In the genomic region with DNA sequence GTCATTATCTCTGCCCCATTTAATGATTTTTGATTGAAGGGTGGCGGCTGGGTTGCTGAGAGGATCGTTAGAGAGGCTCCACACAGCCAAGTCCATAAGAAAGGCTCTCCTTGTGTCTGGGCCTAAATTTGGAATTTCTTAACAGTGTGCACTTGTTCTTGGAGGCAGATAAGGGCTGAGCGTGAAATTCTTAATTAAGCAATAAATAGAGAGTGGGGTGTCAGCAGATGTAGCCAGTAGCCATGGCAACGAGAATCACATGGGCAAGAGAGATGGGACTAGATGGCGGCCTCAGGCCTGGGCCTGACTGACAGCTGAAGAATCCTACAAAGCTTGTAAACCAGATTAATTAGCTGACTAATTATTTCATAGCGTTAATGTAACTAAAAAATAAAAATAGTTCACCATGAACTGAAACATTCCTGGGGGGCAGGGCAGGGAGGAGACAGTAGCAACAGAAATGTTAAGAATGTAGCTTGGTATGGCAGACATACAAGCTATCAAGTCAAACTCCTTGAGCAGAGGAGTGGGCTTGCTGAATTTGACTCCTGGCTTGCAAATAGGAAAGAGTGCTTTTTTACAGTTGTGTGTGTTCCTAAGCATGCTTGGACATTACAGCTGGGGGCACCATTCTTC, we compare ENCODE assay signal across 8 mouse cellular contexts.
A peak's percentile ranks its signal among the peaks of the same experiment; 100 is the strongest.
DNase-seq lines count a peak whose midpoint lies in the region; ATAC-seq and TF ChIP-seq lines count a peak whose summit lies in the region.
"Had no signal": no experiment of that assay in that cellular context is flagged by ENCODE, and none has a peak within 500 bp of the region (broad histone marks: within the 10 kb centered on the region; RNA-seq: fewer than 3 reads in every experiment).

No protein-coding gene starts in this region.

- H3K4me3 ChIP-seq in forebrain, embryonic 11.5 days (ENCODE audit: low read depth, low read length) = no peak overlapping the region
- no peak overlapping the region for H3K4me3 ChIP-seq in layer of hippocampus, adult 2 months
- H3K4me3 ChIP-seq in neural tube, embryonic 12.5 days = no peak overlapping the region

- intact Hi-C loops in gastrocnemius, postnatal 36 days (cut with DNase I) = no loop called here

- peak overlapping the region; percentile 9 for H3K27ac ChIP-seq in forebrain, embryonic 11.5 days (ENCODE audit: low read depth, low read length)
- peak overlapping the region; percentile 64 for H3K27ac ChIP-seq in layer of hippocampus, adult 2 months
- no peak overlapping the region for H3K27ac ChIP-seq in neural tube, embryonic 12.5 days

- peaks cover 7% of the 10 kb centered on the region; the same call in 1 of the 2 replicates for H3K4me1 ChIP-seq in forebrain, embryonic 11.5 days (replicated peaks; ENCODE audit: control insufficient read depth, insufficient read depth, low read length)
- peaks cover 15% of the 10 kb centered on the region for H3K4me1 ChIP-seq in neural tube, embryonic 12.5 days

- no peaks in the 10 kb centered on the region for H3K36me3 ChIP-seq in forebrain, embryonic 11.5 days (ENCODE audit: control insufficient read depth, insufficient read depth, low read length)
- no peaks in the 10 kb centered on the region for H3K36me3 ChIP-seq in neural tube, embryonic 12.5 days

- H3K27me3 ChIP-seq in forebrain, embryonic 11.5 days (ENCODE audit: control insufficient read depth, insufficient read depth, low read length) = no peaks in the 10 kb centered on the region
- H3K27me3 ChIP-seq in neural tube, embryonic 12.5 days (replicated peaks) = no peaks in the 10 kb centered on the region

- 18% methylated on average over 6 of the region's 6 CpGs for WGBS in forebrain, embryonic 11.5 days
- 23% methylated on average over 6 of the region's 6 CpGs for WGBS in neural tube, embryonic 12.5 days

- H3K9ac ChIP-seq in forebrain, embryonic 11.5 days (ENCODE audit: low read length) = no peak overlapping the region
- H3K9ac ChIP-seq in neural tube, embryonic 12.5 days = no peak overlapping the region

- ATAC-seq in forebrain, embryonic 11.5 days (replicated peaks; ENCODE audit: low FRiP score) = peak; percentile 88
- ATAC-seq in neural tube, embryonic 12.5 days (ENCODE audit: low FRiP score, low read depth) = peak; percentile 92

- no peak overlapping the region for H3K4me2 ChIP-seq in forebrain, embryonic 11.5 days (ENCODE audit: low read depth, low read length, severe bottlenecking)
- no peak overlapping the region for H3K4me2 ChIP-seq in neural tube, embryonic 12.5 days (replicated peaks)

- TF ChIP-seq CTCF in layer of hippocampus, adult 2 months (conservative IDR thresholded peaks at IDR 0.05) = no peak

- H3K9me3 ChIP-seq in forebrain, embryonic 11.5 days (ENCODE audit: control insufficient read depth, low read length) = no peaks in the 10 kb centered on the region
- no peaks in the 10 kb centered on the region for H3K9me3 ChIP-seq in neural tube, embryonic 12.5 days

- peak; percentile 73 for DNase-seq in embryo, embryonic 11 days
- DNase-seq in forebrain, embryonic 11.5 days (ENCODE audit: low spot score) = peak; percentile 63
- DNase-seq in layer of hippocampus, adult 2 months (ENCODE audit: low spot score in 2 of 2) = peak in 1 of 2 experiments; percentile 46
- DNase-seq in adrenal gland, adult 18-20 months (ENCODE audit: low spot score in 2 of 2) = no peak
- no peak for DNase-seq in T-cell, adult 2 months (ENCODE audit: low spot score)
- no peak for DNase-seq in gastrocnemius, postnatal 36 days
- DNase-seq: thymus, adult 2 months had no signal

Comparison
In these comparisons a context has a peak if more than half of its experiments do, and no peak if none do; other contexts are left out.
1. DNase-seq: peak in embryo, embryonic 11 days (single experiment) and forebrain, embryonic 11.5 days (single experiment); none in adrenal gland, adult 18-20 months (0 of 2), T-cell, adult 2 months (single experiment) and gastrocnemius, postnatal 36 days (0 of 2).